ENCODE assay signal across 10 mouse cellular contexts in genomic region chr3:88535005-88535404, GRCm38 (mm10). TPM values are rescaled to one million over a fixed set of nuclear protein-coding genes. Genes with fewer than 3 reads are reported as not detected.
DNase-seq lines count a peak whose midpoint lies in the region; ATAC-seq lines count a peak whose summit lies in the region.
"Had no signal": no experiment of that assay in that cellular context is flagged by ENCODE, and none has a peak within 500 bp of the region (broad histone marks: within the 10 kb centered on the region; RNA-seq: fewer than 3 reads in every experiment).

No protein-coding gene starts in this region.

- H3K9ac ChIP-seq in kidney, embryonic 14.5 days (ENCODE audit: low read depth, low read length) = peak overlapping the region; percentile 99; the same call in 1 of the 2 replicates
- H3K9ac ChIP-seq in embryonic facial prominence, embryonic 15.5 days = 0 out of 2 replicates have a peak overlapping the region, but pooled peaks have one; percentile 93
- H3K9ac ChIP-seq in hindbrain, embryonic 15.5 days = peak overlapping the region; percentile 91
- H3K9ac ChIP-seq in midbrain, embryonic 16.5 days (ENCODE audit: low read depth, low read length) = peak overlapping the region; percentile 100

- peaks cover 59% of the 10 kb centered on the region for H3K4me1 ChIP-seq in kidney, embryonic 14.5 days (ENCODE audit: control insufficient read depth, insufficient read depth, low read length)
- H3K4me1 ChIP-seq in embryonic facial prominence, embryonic 15.5 days = peaks cover 69% of the 10 kb centered on the region
- peaks cover 66% of the 10 kb centered on the region for H3K4me1 ChIP-seq in hindbrain, embryonic 15.5 days (replicated peaks)
- H3K4me1 ChIP-seq in midbrain, embryonic 16.5 days (ENCODE audit: control insufficient read depth, insufficient read depth, low read length) = peaks cover 59% of the 10 kb centered on the region

- 15% methylated on average over 3 of the region's 3 CpGs for WGBS in kidney, embryonic 14.5 days
- WGBS in embryonic facial prominence, embryonic 15.5 days = 13% methylated on average over 3 of the region's 3 CpGs
- 7% methylated on average over 3 of the region's 3 CpGs for WGBS in hindbrain, embryonic 15.5 days
- 7% methylated on average over 3 of the region's 3 CpGs for WGBS in midbrain, embryonic 16.5 days

- H3K9me3 ChIP-seq in kidney, embryonic 14.5 days (ENCODE audit: control insufficient read depth, low read length) = no peaks in the 10 kb centered on the region
- no peaks in the 10 kb centered on the region for H3K9me3 ChIP-seq in embryonic facial prominence, embryonic 15.5 days (replicated peaks)
- no peaks in the 10 kb centered on the region for H3K9me3 ChIP-seq in hindbrain, embryonic 15.5 days
- no peaks in the 10 kb centered on the region for H3K9me3 ChIP-seq in midbrain, embryonic 16.5 days (replicated peaks; ENCODE audit: control insufficient read depth, low read length, poor library complexity, severe bottlenecking)

- H3K4me2 ChIP-seq in kidney, embryonic 14.5 days (replicated peaks; ENCODE audit: low read depth, low read length) = peak overlapping the region; percentile 94
- peak overlapping the region; percentile 73 for H3K4me2 ChIP-seq in embryonic facial prominence, embryonic 15.5 days (replicated peaks)
- H3K4me2 ChIP-seq in hindbrain, embryonic 15.5 days = peak overlapping the region; percentile 90
- peak overlapping the region; percentile 93 for H3K4me2 ChIP-seq in midbrain, embryonic 16.5 days (ENCODE audit: low read length)

- no peaks in the 10 kb centered on the region for H3K27me3 ChIP-seq in kidney, embryonic 14.5 days (ENCODE audit: control insufficient read depth, insufficient read depth, low read length)
- H3K27me3 ChIP-seq in embryonic facial prominence, embryonic 15.5 days = no peaks in the 10 kb centered on the region
- no peaks in the 10 kb centered on the region for H3K27me3 ChIP-seq in hindbrain, embryonic 15.5 days
- H3K27me3 ChIP-seq in midbrain, embryonic 16.5 days (ENCODE audit: control insufficient read depth, insufficient read depth, low read depth, low read length) = no peaks in the 10 kb centered on the region

- H3K4me3 ChIP-seq in kidney, embryonic 14.5 days (ENCODE audit: low read length) = peak overlapping the region; percentile 93
- peak overlapping the region; percentile 86 for H3K4me3 ChIP-seq in embryonic facial prominence, embryonic 15.5 days (replicated peaks)
- peak overlapping the region; percentile 81 for H3K4me3 ChIP-seq in hindbrain, embryonic 15.5 days
- peak overlapping the region; percentile 60 for H3K4me3 ChIP-seq in midbrain, embryonic 16.5 days (ENCODE audit: low read depth, low read length)

- peaks cover 38% of the 10 kb centered on the region for H3K36me3 ChIP-seq in kidney, embryonic 14.5 days (ENCODE audit: control insufficient read depth, insufficient read depth, low read length)
- peaks cover 32% of the 10 kb centered on the region for H3K36me3 ChIP-seq in embryonic facial prominence, embryonic 15.5 days
- H3K36me3 ChIP-seq in hindbrain, embryonic 15.5 days = peaks cover 25% of the 10 kb centered on the region
- H3K36me3 ChIP-seq in midbrain, embryonic 16.5 days (ENCODE audit: control insufficient read depth, insufficient read depth, low read length) = peaks cover 26% of the 10 kb centered on the region

- no peak for DNase-seq in kidney, postnatal 25 days
- no peak for DNase-seq in natural killer cell, adult 2 months (ENCODE audit: low spot score in 2 of 2)
- DNase-seq in adrenal gland, adult 18-20 months (ENCODE audit: low spot score in 2 of 2) = no peak
- DNase-seq in adrenal gland, postnatal 4 days (ENCODE audit: low spot score in 2 of 2) = no peak
- DNase-seq: cerebellum, adult 8-10 months; kidney, postnatal 4 days had no signal

- no peak for ATAC-seq in kidney, embryonic 14.5 days (ENCODE audit: low FRiP score, low TSS enrichment)
- no peak for ATAC-seq in embryonic facial prominence, embryonic 15.5 days (ENCODE audit: insufficient number of reproducible peaks, low FRiP score, low TSS enrichment, low read depth)
- ATAC-seq in hindbrain, embryonic 15.5 days (ENCODE audit: low FRiP score, low read depth) = no peak
- ATAC-seq in midbrain, embryonic 16.5 days = no peak

- peak overlapping the region; percentile 6; the same call in 1 of the 2 replicates for H3K27ac ChIP-seq in kidney, embryonic 14.5 days (ENCODE audit: low read depth, low read length)
- H3K27ac ChIP-seq in embryonic facial prominence, embryonic 15.5 days (replicated peaks) = 0 out of 2 replicates have a peak overlapping the region, but pooled peaks have one; percentile 99
- peak overlapping the region; percentile 98 for H3K27ac ChIP-seq in hindbrain, embryonic 15.5 days (replicated peaks)
- peak overlapping the region; percentile 47 for H3K27ac ChIP-seq in midbrain, embryonic 16.5 days (ENCODE audit: low read length)

RNA-seq across cellular contexts. Expression of gene Mex3a, which starts 2.8 kb away (rescaled TPM):
- 31.6 and 32.2 TPM in 2 replicates for polyA plus RNA-seq in kidney, embryonic 14.5 days (2014; fragmentation: Nextera tagmentation; extraction: Ambion mirVana)
- 22.5 and 22.8 TPM in 2 replicates for polyA plus RNA-seq in embryonic facial prominence, embryonic 15.5 days (2015; fragmentation: Nextera tagmentation; extraction: Ambion mirVana)
- polyA plus RNA-seq in hindbrain, embryonic 15.5 days (2015; fragmentation: Nextera tagmentation; extraction: Ambion mirVana) = 26.4 and 28.6 TPM in 2 replicates
- polyA plus RNA-seq in midbrain, embryonic 16.5 days (2015; fragmentation: Nextera tagmentation; extraction: Ambion mirVana) = 28.6 and 33.0 TPM in 2 replicates
- 1 to 10 TPM; 2.6 to 3.3 TPM for total RNA-seq in adrenal gland, adult 18-20 months (2021)
- total RNA-seq in adrenal gland, postnatal 4 days (2021) = 10 to 100 TPM; 11.2 to 16.1 TPM

RNA-seq across cellular contexts. Expression of gene Rab25, which starts 13.1 kb away (rescaled TPM):
- 14.2 and 16.7 TPM in 2 replicates for polyA plus RNA-seq in kidney, embryonic 14.5 days (2014; fragmentation: Nextera tagmentation; extraction: Ambion mirVana)
- polyA plus RNA-seq in embryonic facial prominence, embryonic 15.5 days (2015; fragmentation: Nextera tagmentation; extraction: Ambion mirVana) = 96.3 and 107 TPM in 2 replicates
- 0.23 TPM in 1 of 2 replicates, not detected in the other for polyA plus RNA-seq in hindbrain, embryonic 15.5 days (2015; fragmentation: Nextera tagmentation; extraction: Ambion mirVana)
- polyA plus RNA-seq in midbrain, embryonic 16.5 days (2015; fragmentation: Nextera tagmentation; extraction: Ambion mirVana) = 0.69 TPM in 1 of 2 replicates, not detected in the other
- not detected for total RNA-seq in adrenal gland, adult 18-20 months (2021)
- 1 to 10 TPM in 1 of 2 experiments, under 1 TPM in 1; 0.54 to 3.9 TPM for total RNA-seq in adrenal gland, postnatal 4 days (2021)

RNA-seq across cellular contexts. Expression of gene Lamtor2, which starts 17.9 kb away (rescaled TPM):
- 81.7 and 165 TPM in 2 replicates for polyA plus RNA-seq in kidney, embryonic 14.5 days (2014; fragmentation: Nextera tagmentation; extraction: Ambion mirVana)
- 183 and 199 TPM in 2 replicates for polyA plus RNA-seq in embryonic facial prominence, embryonic 15.5 days (2015; fragmentation: Nextera tagmentation; extraction: Ambion mirVana)
- polyA plus RNA-seq in hindbrain, embryonic 15.5 days (2015; fragmentation: Nextera tagmentation; extraction: Ambion mirVana) = 201 and 205 TPM in 2 replicates
- 181 and 193 TPM in 2 replicates for polyA plus RNA-seq in midbrain, embryonic 16.5 days (2015; fragmentation: Nextera tagmentation; extraction: Ambion mirVana)
- total RNA-seq in adrenal gland, adult 18-20 months (2021) = 100 to 1,000 TPM; 156 to 164 TPM
- total RNA-seq in adrenal gland, postnatal 4 days (2021) = 100 to 1,000 TPM; 108 to 113 TPM

RNA-seq across cellular contexts. Expression of gene Ubqln4, which starts 18.6 kb away (rescaled TPM):
- 51.4 and 73.4 TPM in 2 replicates for polyA plus RNA-seq in kidney, embryonic 14.5 days (2014; fragmentation: Nextera tagmentation; extraction: Ambion mirVana)
- polyA plus RNA-seq in embryonic facial prominence, embryonic 15.5 days (2015; fragmentation: Nextera tagmentation; extraction: Ambion mirVana) = 44.4 and 47.6 TPM in 2 replicates
- polyA plus RNA-seq in hindbrain, embryonic 15.5 days (2015; fragmentation: Nextera tagmentation; extraction: Ambion mirVana) = 43.6 and 47.7 TPM in 2 replicates
- polyA plus RNA-seq in midbrain, embryonic 16.5 days (2015; fragmentation: Nextera tagmentation; extraction: Ambion mirVana) = 39.8 and 41.3 TPM in 2 replicates
- total RNA-seq in adrenal gland, adult 18-20 months (2021) = 10 to 100 TPM; 72.9 to 96.6 TPM
- 10 to 100 TPM; 52.6 to 62.6 TPM for total RNA-seq in adrenal gland, postnatal 4 days (2021)

RNA-seq across cellular contexts. Expression of gene Lmna, which starts 25.2 kb away (rescaled TPM):
- 41.6 and 55.7 TPM in 2 replicates for polyA plus RNA-seq in kidney, embryonic 14.5 days (2014; fragmentation: Nextera tagmentation; extraction: Ambion mirVana)
- polyA plus RNA-seq in embryonic facial prominence, embryonic 15.5 days (2015; fragmentation: Nextera tagmentation; extraction: Ambion mirVana) = 625 and 678 TPM in 2 replicates
- polyA plus RNA-seq in hindbrain, embryonic 15.5 days (2015; fragmentation: Nextera tagmentation; extraction: Ambion mirVana) = 52.2 and 53.4 TPM in 2 replicates
- 51.0 and 59.7 TPM in 2 replicates for polyA plus RNA-seq in midbrain, embryonic 16.5 days (2015; fragmentation: Nextera tagmentation; extraction: Ambion mirVana)
- total RNA-seq in adrenal gland, adult 18-20 months (2021) = 100 to 1,000 TPM; 106 to 137 TPM
- total RNA-seq in adrenal gland, postnatal 4 days (2021) = 100 to 1,000 TPM; 109 to 113 TPM

Comparison
In these comparisons a context has a peak if more than half of its experiments do, and no peak if none do; other contexts are left out.
1. H3K27ac ChIP-seq: peak in every context shown above with its lines; median percentile 99 in embryonic facial prominence, embryonic 15.5 days; 98 in hindbrain, embryonic 15.5 days; 47 in midbrain, embryonic 16.5 days; 6 in kidney, embryonic 14.5 days.